Mouse (Mus musculus): Measurements from ENCODE around the gene Fermt2.

DNA sequence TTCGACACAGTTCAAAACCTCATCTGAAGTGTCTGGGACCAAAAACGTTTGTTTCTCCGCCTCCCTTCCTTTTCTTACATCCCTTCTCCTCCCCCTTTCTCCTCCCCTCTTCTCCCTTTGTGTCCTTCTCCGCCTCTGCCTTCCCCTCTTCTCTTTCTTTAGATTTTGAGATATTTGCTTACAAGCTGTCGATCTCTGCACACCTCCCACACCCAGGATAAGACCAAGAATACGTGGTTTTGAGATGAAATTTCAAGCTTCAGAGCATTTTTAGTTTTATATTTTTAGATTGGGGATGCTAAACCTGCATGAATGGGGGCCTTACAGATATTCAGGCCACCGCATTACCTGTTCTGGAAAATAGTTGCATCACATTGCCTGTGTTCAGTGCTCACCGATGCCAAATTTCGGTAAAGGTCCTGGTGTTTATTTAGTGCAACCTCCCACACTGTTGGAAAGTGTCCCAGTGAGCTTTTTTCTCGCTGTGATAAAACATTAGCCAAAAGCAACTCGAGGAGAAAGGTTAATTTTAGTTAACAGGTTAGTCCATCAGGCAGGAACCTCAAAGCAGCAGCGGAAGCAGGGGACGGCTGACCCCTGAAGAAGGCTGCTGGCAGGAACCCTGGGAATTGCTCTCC, 20.2 kb upstream of the Fermt2 start:
- no peak for TF ChIP-seq EP300 (IDR thresholded peaks at IDR 0.05; ENCODE audit: insufficient read depth, low read depth, low read length)
- TF ChIP-seq CTCF (IDR thresholded peaks at IDR 0.05; ENCODE audit: low read depth, low read length): no peak
- no peak for TF ChIP-seq POLR2A (IDR thresholded peaks at IDR 0.05; ENCODE audit: insufficient read depth, low read length)

All from ES-Bruce4 (cell line).